Mouse (Mus musculus): ENCODE data around the gene Aar2. TPM values are rescaled to one million over a fixed set of nuclear protein-coding genes. Genes with fewer than 3 reads are reported as not detected.

Gene Aar2
- polyA plus RNA-seq, 1 experiment, result 16.8 TPM

- Histone ChIP-seq H3K27ac (ENCODE audit: insufficient read depth, low read depth, low read length) (no peak overlapping the region), H3K36me3 (ENCODE audit: control insufficient read depth, insufficient read depth, low read length) (peaks cover 36% of the 10 kb centered on the region), H3K27me3 (ENCODE audit: control insufficient read depth, insufficient read depth, low read length) (no peaks in the 10 kb centered on the region), H3K4me1 (ENCODE audit: control insufficient read depth, insufficient read depth, insufficient read length, low read length) (no peaks in the 10 kb centered on the region), H3K4me3 (ENCODE audit: low read depth, low read length) (no peak overlapping the region)
- 70% methylated on average over 5 of the region's 5 CpGs for WGBS
- no peak for TF ChIP-seq CTCF (IDR thresholded peaks at IDR 0.05; ENCODE audit: extremely low read depth, insufficient read length, insufficient replicate concordance, low read depth, low read length)
These were observed 16.2 kb downstream of the Aar2 start for GRCm38 (mm10) chr2:156563557-156563956.

- TF ChIP-seq CTCF (IDR thresholded peaks at IDR 0.05; ENCODE audit: extremely low read depth, insufficient read length, insufficient replicate concordance, low read depth, low read length) (no peak), POLR2A (IDR thresholded peaks at IDR 0.05; ENCODE audit: low read depth, low read length) (no peak)
- Histone ChIP-seq H3K27ac (ENCODE audit: insufficient read depth, low read depth, low read length) (no peak overlapping the region), H3K4me1 (ENCODE audit: control insufficient read depth, insufficient read depth, insufficient read length, low read length) (no peaks in the 10 kb centered on the region), H3K27me3 (ENCODE audit: control insufficient read depth, insufficient read depth, low read length) (no peaks in the 10 kb centered on the region), H3K4me3 (ENCODE audit: low read depth, low read length) (no peak overlapping the region), H3K36me3 (ENCODE audit: control insufficient read depth, insufficient read depth, low read length) (peaks cover 23% of the 10 kb centered on the region)
- 52% methylated on average over 2 of the region's 2 CpGs for WGBS
These were observed 19.1 kb downstream of the Aar2 start for GRCm38 (mm10) chr2:156566512-156566911.

DNA sequence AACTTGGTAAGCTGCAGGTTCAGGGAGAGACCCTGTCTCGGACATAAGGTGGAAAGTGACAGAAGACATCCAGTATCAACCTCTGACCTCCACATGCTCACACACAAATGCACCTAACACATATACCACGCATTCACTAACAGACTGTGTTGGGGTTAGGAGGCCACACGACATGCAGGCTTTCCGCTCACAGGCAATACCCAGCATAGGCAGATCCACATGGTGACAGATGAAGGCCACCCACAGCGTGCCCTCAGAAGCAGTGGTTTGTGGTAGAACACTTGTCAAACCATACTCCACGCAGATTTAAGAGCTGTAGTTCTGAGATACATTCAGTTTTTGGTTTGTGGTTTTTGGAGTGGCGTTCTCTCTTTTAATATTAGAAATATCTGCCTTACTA lies 21.3 kb downstream of the Aar2 start:
- Histone ChIP-seq H3K27me3 (ENCODE audit: control insufficient read depth, insufficient read depth, low read length) (no peaks in the 10 kb centered on the region), H3K4me3 (ENCODE audit: low read depth, low read length) (no peak overlapping the region), H3K4me1 (ENCODE audit: control insufficient read depth, insufficient read depth, insufficient read length, low read length) (no peaks in the 10 kb centered on the region), H3K36me3 (ENCODE audit: control insufficient read depth, insufficient read depth, low read length) (peaks cover 23% of the 10 kb centered on the region), H3K27ac (ENCODE audit: insufficient read depth, low read depth, low read length) (no peak overlapping the region)
- WGBS, result 91% methylated on average over 7 of the region's 7 CpGs
- TF ChIP-seq POLR2A (IDR thresholded peaks at IDR 0.05; ENCODE audit: low read depth, low read length), result no peak
- no peak for TF ChIP-seq CTCF (IDR thresholded peaks at IDR 0.05; ENCODE audit: extremely low read depth, insufficient read length, insufficient replicate concordance, low read depth, low read length)

DNA sequence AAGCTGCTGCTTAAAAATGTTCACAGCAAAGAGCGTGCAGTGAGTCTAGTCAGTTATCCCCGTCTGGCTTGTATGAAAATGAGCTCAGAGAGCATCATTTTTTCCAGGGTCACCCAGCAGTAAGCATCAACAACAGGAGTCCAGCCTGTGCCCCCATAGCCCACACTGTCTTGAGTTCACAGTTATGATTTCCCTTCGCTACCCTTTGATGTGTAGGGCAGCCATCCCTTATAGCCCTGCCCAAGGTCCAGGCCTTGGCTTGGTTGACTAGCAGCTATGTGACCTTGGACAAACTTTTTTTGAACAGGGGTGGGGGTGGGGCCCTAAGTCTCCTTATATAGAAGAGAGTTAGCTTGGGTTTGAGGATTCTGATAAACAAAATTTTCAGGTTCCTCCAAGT lies 21.9 kb downstream of the Aar2 start:
- Histone ChIP-seq H3K27me3 (ENCODE audit: control insufficient read depth, insufficient read depth, low read length) (no peaks in the 10 kb centered on the region), H3K36me3 (ENCODE audit: control insufficient read depth, insufficient read depth, low read length) (peaks cover 23% of the 10 kb centered on the region), H3K4me1 (ENCODE audit: control insufficient read depth, insufficient read depth, insufficient read length, low read length) (no peaks in the 10 kb centered on the region), H3K27ac (ENCODE audit: insufficient read depth, low read depth, low read length) (no peak overlapping the region), H3K4me3 (ENCODE audit: low read depth, low read length) (no peak overlapping the region)
- 87% methylated on average over 3 of the region's 3 CpGs for WGBS
- TF ChIP-seq POLR2A (IDR thresholded peaks at IDR 0.05; ENCODE audit: low read depth, low read length) (no peak), CTCF (IDR thresholded peaks at IDR 0.05; ENCODE audit: extremely low read depth, insufficient read length, insufficient replicate concordance, low read depth, low read length) (no peak)

DNA sequence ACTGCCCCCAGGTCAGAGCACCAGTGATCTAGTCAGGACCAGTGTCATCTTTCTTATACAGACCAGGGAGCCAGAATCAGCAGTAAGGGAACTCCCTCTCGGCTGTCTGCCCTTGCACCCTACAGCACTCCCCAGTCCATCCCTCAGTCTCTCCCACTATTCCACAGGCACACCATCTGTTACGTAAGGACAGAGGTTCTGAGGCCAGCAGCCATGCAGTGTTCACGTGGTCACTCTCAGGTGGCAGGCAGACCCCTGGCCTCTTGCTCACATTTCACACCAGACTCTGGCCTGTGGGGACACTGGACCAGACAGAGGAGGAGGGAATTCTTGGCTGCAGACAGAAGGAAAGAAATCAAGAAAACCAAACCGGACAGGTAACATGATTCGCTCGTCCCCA lies 24.1 kb downstream of the Aar2 start:
- TF ChIP-seq CTCF (IDR thresholded peaks at IDR 0.05; ENCODE audit: extremely low read depth, insufficient read length, insufficient replicate concordance, low read depth, low read length) (no peak), POLR2A (IDR thresholded peaks at IDR 0.05; ENCODE audit: low read depth, low read length) (no peak)
- Histone ChIP-seq H3K4me1 (ENCODE audit: control insufficient read depth, insufficient read depth, insufficient read length, low read length) (no peaks in the 10 kb centered on the region), H3K36me3 (ENCODE audit: control insufficient read depth, insufficient read depth, low read length) (peaks cover 21% of the 10 kb centered on the region), H3K27me3 (ENCODE audit: control insufficient read depth, insufficient read depth, low read length) (no peaks in the 10 kb centered on the region), H3K27ac (ENCODE audit: insufficient read depth, low read depth, low read length) (no peak overlapping the region), H3K4me3 (ENCODE audit: low read depth, low read length) (no peak overlapping the region)
- WGBS, result 85% methylated on average over 6 of the region's 6 CpGs

DNA sequence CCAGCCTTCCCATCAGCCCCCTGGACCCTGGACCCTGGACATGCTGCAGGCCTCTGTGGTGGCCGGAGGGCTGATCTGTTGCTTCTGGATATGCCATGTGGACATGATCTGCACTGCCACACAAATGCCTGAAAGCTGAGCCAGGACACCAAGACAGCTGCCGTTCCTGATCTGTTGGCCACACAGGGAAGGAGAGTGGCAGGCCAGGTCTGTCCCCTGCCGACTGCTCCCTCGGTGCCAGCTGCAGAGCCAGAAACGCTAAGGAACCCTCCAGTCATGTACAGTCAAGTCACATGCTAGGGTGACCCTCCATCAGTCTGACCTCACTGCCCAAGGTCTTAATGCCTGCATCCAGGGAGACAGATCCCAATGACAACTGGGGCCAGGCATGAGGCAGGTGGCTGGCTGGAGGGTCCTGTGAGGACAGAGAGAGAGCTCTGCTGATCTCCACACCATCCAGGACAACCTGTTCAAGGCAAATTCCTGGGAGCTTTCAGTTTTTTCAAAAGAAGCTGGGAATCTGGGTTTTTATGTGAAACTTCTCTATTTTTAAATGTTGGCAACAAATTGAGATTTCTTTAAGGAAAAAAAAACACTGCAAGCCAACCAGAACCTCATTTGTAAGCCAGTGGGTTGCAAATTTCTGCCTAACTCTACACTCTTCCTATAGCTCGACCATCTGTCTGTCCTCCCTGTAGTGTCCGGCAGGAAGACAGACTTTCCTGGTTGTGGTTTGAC lies 29.6 kb downstream of the Aar2 start:
- no peak overlapping the region for H3K27ac ChIP-seq (ENCODE audit: insufficient read depth, low read depth, low read length)
- no peaks in the 10 kb centered on the region for H3K4me1 ChIP-seq (ENCODE audit: control insufficient read depth, insufficient read depth, insufficient read length, low read length)
- no peaks in the 10 kb centered on the region for H3K27me3 ChIP-seq (ENCODE audit: control insufficient read depth, insufficient read depth, low read length)
- TF ChIP-seq CTCF (IDR thresholded peaks at IDR 0.05; ENCODE audit: extremely low read depth, insufficient read length, insufficient replicate concordance, low read depth, low read length) (no peak), POLR2A (IDR thresholded peaks at IDR 0.05; ENCODE audit: low read depth, low read length) (no peak)
- WGBS, result 74% methylated on average over 7 of the region's 7 CpGs
- H3K4me3 ChIP-seq (ENCODE audit: low read depth, low read length), result no peak overlapping the region
- no peaks in the 10 kb centered on the region for H3K36me3 ChIP-seq (ENCODE audit: control insufficient read depth, insufficient read depth, low read length)

DNA sequence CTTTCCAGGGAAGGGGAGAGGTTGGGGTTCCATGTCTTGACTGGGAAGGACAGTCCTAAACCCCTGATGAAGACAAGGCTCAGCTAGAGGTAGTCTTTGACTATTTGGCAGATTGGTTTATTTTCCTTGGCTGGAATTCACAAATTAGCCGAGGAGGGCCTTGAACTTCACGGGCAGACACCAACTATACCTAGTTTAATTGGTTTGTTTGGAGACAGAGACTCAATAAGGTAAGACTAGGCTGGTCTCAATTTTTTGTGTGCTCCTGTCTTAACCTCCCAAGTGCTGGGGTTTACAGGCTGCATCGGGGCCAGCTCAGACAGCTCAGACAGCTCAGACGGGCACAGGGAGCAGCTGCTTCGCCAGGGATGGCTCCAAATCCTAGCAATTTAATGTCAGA lies 33.1 kb downstream of the Aar2 start:
- TF ChIP-seq POLR2A (IDR thresholded peaks at IDR 0.05; ENCODE audit: low read depth, low read length) (no peak), CTCF (IDR thresholded peaks at IDR 0.05; ENCODE audit: extremely low read depth, insufficient read length, insufficient replicate concordance, low read depth, low read length) (no peak)
- Histone ChIP-seq H3K27ac (ENCODE audit: insufficient read depth, low read depth, low read length) (no peak overlapping the region), H3K4me1 (ENCODE audit: control insufficient read depth, insufficient read depth, insufficient read length, low read length) (no peaks in the 10 kb centered on the region), H3K4me3 (ENCODE audit: low read depth, low read length) (no peak overlapping the region), H3K27me3 (ENCODE audit: control insufficient read depth, insufficient read depth, low read length) (0 out of 2 replicates have a peak, but pooled peaks cover 3% of the 10 kb centered on the region), H3K36me3 (ENCODE audit: control insufficient read depth, insufficient read depth, low read length) (no peaks in the 10 kb centered on the region)
- WGBS, result 65% methylated on average over 5 of the region's 5 CpGs

Data from small intestine, adult 2 months (tissue).